Mouse (Mus musculus) cerebellum, adult 2 months (tissue): ENCODE results near the gene Cnbd2. TPM values are rescaled to one million over a fixed set of nuclear protein-coding genes. Genes with fewer than 3 reads are reported as not detected.
"Not testable (repeated sequence)": the region's sequence is repeated elsewhere in the genome, so short reads cannot be mapped to it uniquely, and the experiment has no call there.

ENCODE experiments used
- DNase-seq, 2 experiments: peaks; one replicate each; pipeline ENCODE4 v3.0.0; 2021
- H3K27ac ChIP-seq: fragments of 200-500 bp; 2 replicates; pipeline ENCODE4 v1.5.1; 2012; ENCODE audit warnings: low read length, control low read depth, inconsistent platforms; ENCODE audit not compliant: insufficient read depth
- H3K27me3 ChIP-seq: fragments of 200-500 bp; 2 replicates; pipeline ENCODE4 v1.6.1; 2012; ENCODE audit warnings: inconsistent platforms, mild to moderate bottlenecking, low read length, moderate library complexity; ENCODE audit not compliant: control insufficient read depth, insufficient read depth
- H3K4me1 ChIP-seq: fragments of 200-500 bp; 2 replicates; pipeline ENCODE4 v1.6.1; 2011; ENCODE audit warnings: low read length; ENCODE audit not compliant: control insufficient read depth, insufficient read depth
- H3K4me3 ChIP-seq: fragments of 200-500 bp; replicated peaks from 2 replicates; pipeline ENCODE3; 2011; ENCODE audit warnings: mild to moderate bottlenecking, low read depth, low read length, control low read depth; ENCODE audit not compliant: insufficient read depth
- CTCF ChIP-seq: fragments of 200-500 bp; IDR thresholded peaks from 2 replicates; pipeline ENCODE4 v1.5.1; 2011; ENCODE audit warnings: low read depth, mild to moderate bottlenecking, control low read depth, low read length, moderate library complexity, borderline replicate concordance; ENCODE audit not compliant: insufficient read depth
- POLR2A ChIP-seq: fragments of 200-500 bp; IDR thresholded peaks from 2 replicates; pipeline ENCODE4 v1.6.1; 2011; ENCODE audit warnings: low read length, control low read depth, borderline replicate concordance; ENCODE audit not compliant: insufficient read depth
- WGBS: fragments of 180-500 bp; shearing (Covaris S2); methylation state at CpG from one replicate; pipeline ENCODE4 v1.1.7; 2018; 5-methylcytosine and 5-hydroxymethylcytosine counted together
- polyA plus RNA-seq: library from polyadenylated mRNA; depleted of rRNA; stranded (reverse); fragments of >200 nt; gene quantifications from 2 replicates; pipeline ENCODE4 v1.2.3, GENCODE M21; 2012

Gene Cnbd2
- polyA plus RNA-seq, 1 experiment: 9.5 TPM

- WGBS: 56% methylated on average over 7 of the region's 7 CpGs
- TF ChIP-seq POLR2A (no peak), CTCF (no peak)
- H3K4me3 ChIP-seq: no peak overlapping the region
Measured at GRCm38 (mm10) chr2:156370896-156371295, 58.8 kb downstream of the Cnbd2 start.

GRCm38 (mm10) chr2:156376956-156377355, 64.9 kb downstream of the Cnbd2 start:
- 4% methylated on average over 7 of the region's 7 CpGs for WGBS
- peak in 1 of 2 experiments; percentile 21 for DNase-seq
- H3K4me3 ChIP-seq: no peak overlapping the region
- TF ChIP-seq CTCF: no peak
- no peak for TF ChIP-seq POLR2A
- H3K27me3 ChIP-seq: no peaks in the 10 kb centered on the region
- H3K4me1 ChIP-seq: peaks cover 5% of the 10 kb centered on the region
- no peak overlapping the region for H3K27ac ChIP-seq

More at GRCm38 (mm10) chr2:156370896-156371295, 58.8 kb downstream of the Cnbd2 start:
- H3K27ac ChIP-seq: no peak overlapping the region
- no peaks in the 10 kb centered on the region for H3K4me1 ChIP-seq
- no peak for DNase-seq
- H3K27me3 ChIP-seq: no peaks in the 10 kb centered on the region

GRCm38 (mm10) chr2:156379929-156380328, 67.8 kb downstream of the Cnbd2 start:
- Histone ChIP-seq H3K27ac (no peak overlapping the region), H3K4me3 (no peak overlapping the region), H3K27me3 (no peaks in the 10 kb centered on the region), H3K4me1 (peaks cover 5% of the 10 kb centered on the region)
- no peak for DNase-seq
- WGBS: 89% methylated on average over 10 of the region's 10 CpGs
- no peak for TF ChIP-seq CTCF
- TF ChIP-seq POLR2A: no peak

GRCm38 (mm10) chr2:156381350-156381749, 69.3 kb downstream of the Cnbd2 start:
- Histone ChIP-seq H3K4me1 (peaks cover 5% of the 10 kb centered on the region), H3K27ac (no peak overlapping the region), H3K27me3 (no peaks in the 10 kb centered on the region), H3K4me3 (no peak overlapping the region)
- DNase-seq: no peak
- WGBS: 75% methylated on average over 4 of the region's 4 CpGs
- TF ChIP-seq POLR2A (no peak), CTCF (peak; percentile 20; the same call in 1 of the 2 replicates)

GRCm38 (mm10) chr2:156392461-156393154, 80.5 kb downstream of the Cnbd2 start:
- H3K27me3 ChIP-seq, H3K27ac ChIP-seq, H3K4me1 ChIP-seq: not testable (repeated sequence)
- TF ChIP-seq POLR2A: peak; percentile 34; the same call in 1 of the 2 replicates
- WGBS: 0% methylated on average over 1 of the region's 63 CpGs
- peak; percentile 76 to 80 for DNase-seq
- H3K4me3 ChIP-seq: peak overlapping the region; percentile 49

GRCm38 (mm10) chr2:156393155-156393828, 81.2 kb downstream of the Cnbd2 start:
- H3K27me3 ChIP-seq: no peaks in the 10 kb centered on the region
- H3K27ac ChIP-seq: no peak overlapping the region
- WGBS: 46% methylated on average over 5 of the region's 5 CpGs
- H3K4me3 ChIP-seq: peak overlapping the region; percentile 23
- H3K4me1 ChIP-seq: peaks cover 3% of the 10 kb centered on the region
- DNase-seq: peak; percentile 10 to 15
- no peak for TF ChIP-seq POLR2A
- no peak for TF ChIP-seq CTCF

GRCm38 (mm10) chr2:156394282-156394681, 82.2 kb downstream of the Cnbd2 start:
- H3K27me3 ChIP-seq: no peaks in the 10 kb centered on the region
- WGBS: 95% methylated on average over 4 of the region's 4 CpGs
- no peak for TF ChIP-seq CTCF
- no peak for TF ChIP-seq POLR2A
- no peak overlapping the region for H3K4me3 ChIP-seq
- no peak overlapping the region for H3K27ac ChIP-seq
- H3K4me1 ChIP-seq: peaks cover 3% of the 10 kb centered on the region
- DNase-seq: no peak

- Histone ChIP-seq H3K27me3 (no peaks in the 10 kb centered on the region), H3K27ac (no peak overlapping the region), H3K4me1 (peaks cover 3% of the 10 kb centered on the region), H3K4me3 (no peak overlapping the region)
- DNase-seq: no peak
- TF ChIP-seq CTCF (no peak), POLR2A (no peak)
- WGBS: 90% methylated on average over 2 of the region's 2 CpGs
Measured at GRCm38 (mm10) chr2:156396096-156396495, 84.0 kb downstream of the Cnbd2 start.
